Mouse (Mus musculus) Patski (cell line): ENCODE results near the gene Polq. TPM values are rescaled to one million over a fixed set of nuclear protein-coding genes. Genes with fewer than 3 reads are reported as not detected.
"Not testable (repeated sequence)": the region's sequence is repeated elsewhere in the genome, so short reads cannot be mapped to it uniquely, and the experiment has no call there.

ENCODE experiments used
- ATAC-seq: fragments of 100-300 bp; one replicate; pipeline ENCODE4 v1.8.0; 2021
- CTCF ChIA-PET: fragments of 350-600 bp; sonication (Branson Sonifier 250); formaldehyde crosslinking; loops from one replicate; lab custom pipeline; 2022; ENCODE audit warnings: inconsistent platforms; lab: Charles Lee
- POLR2A ChIA-PET: fragments of 350-600 bp; sonication (Branson Sonifier 250); formaldehyde crosslinking; loops from one replicate; lab custom pipeline; 2022; ENCODE audit warnings: antibody characterized with exemption, inconsistent platforms; lab: Charles Lee
- DNase-seq: peaks from one replicate; pipeline ENCODE4 v3.0.0-alpha.2; 2011; ENCODE audit warnings: low read depth, low spot score
- H3K27me3 ChIP-seq: fragments of 371-371 bp; one replicate; pipeline ENCODE4 v1.5.1; 2021
- CTCF ChIP-seq: fragments of 100-300 bp; IDR thresholded peaks from one replicate; pipeline ENCODE4 v1.5.1; 2021
- in situ Hi-C: fragments of 300-500 bp; cut with MboI; formaldehyde crosslinking; loops from 3 replicates; pipeline ENCODE4 v1.11.1; 2018; ENCODE audit warnings: low pct_unique_long_range_greater_than_20kb, mixed read lengths
- polyA plus RNA-seq: library from polyadenylated mRNA; unstranded; gene quantifications from one replicate; pipeline ENCODE4 v1.2.3, GENCODE M21; 2021

Gene Polq
- polyA plus RNA-seq, 1 experiment from 2014 or later: 3.8 TPM

DNA sequence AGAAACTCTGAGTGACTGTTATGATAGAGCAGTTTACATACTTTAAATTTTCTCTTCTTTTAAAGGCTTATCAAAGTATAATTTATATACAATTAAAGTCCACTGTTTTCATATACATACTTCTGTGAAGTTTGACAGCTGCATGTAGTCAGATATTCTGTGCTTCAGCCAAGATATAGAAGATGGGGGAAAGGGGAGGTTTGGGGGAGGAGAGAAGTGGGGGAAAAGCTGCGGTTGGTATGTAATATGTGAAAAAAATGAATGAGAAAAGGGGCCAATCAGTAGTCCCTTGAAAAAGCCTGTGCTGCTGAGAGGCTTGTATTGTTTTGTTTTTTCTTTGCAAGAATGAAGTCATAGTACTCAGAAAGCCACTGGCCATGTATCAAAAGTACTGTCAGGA, 78.1 kb downstream of the Polq start:
- in situ Hi-C loops: loop anchor here (10.0 kb wide), 1 partner anchor 585 kb away; no protein-coding TSS in a partner anchor
- H3K27me3 ChIP-seq: no peaks in the 10 kb centered on the region
- no peak for ATAC-seq
- ChIA-PET POLR2A (no interaction called here), CTCF (no interaction called here)
- DNase-seq: no peak
- no peak for TF ChIP-seq CTCF

DNA sequence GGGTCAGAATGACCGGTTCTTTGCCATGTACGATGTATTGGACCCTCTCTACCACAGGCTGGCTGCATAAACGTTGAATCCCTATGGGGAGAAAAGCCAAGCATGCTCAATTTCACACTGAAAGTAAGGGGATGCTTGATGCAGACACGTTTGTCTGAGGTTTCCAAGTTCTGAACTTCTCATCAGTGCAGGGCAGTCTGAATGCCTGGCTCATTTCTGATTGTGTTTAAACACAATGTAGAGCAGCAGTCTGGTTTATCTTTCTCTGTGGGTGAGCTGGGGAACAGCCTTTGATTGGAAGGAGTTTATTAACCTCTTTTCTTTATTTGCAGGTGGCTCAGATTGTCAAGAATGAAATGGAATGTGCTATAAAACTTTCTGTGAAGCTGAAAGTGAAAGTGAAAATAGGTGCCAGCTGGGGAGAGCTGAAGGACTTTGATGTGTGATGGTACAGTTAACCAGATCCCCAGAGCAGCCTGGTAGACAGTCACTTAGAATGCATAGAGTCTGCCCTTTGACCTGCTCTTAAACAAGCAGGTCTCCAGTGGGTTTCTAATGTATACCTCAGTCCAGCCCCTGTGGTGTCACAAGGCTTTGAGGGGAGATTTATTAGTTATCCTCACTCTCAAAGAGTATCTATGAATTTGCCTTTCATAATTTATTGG, 82.7 kb downstream of the Polq start:
- no peaks in the 10 kb centered on the region for H3K27me3 ChIP-seq
- in situ Hi-C loops: loop anchor here (10.0 kb wide), 1 partner anchor 580 kb away; no protein-coding TSS in a partner anchor
- ChIA-PET POLR2A (no interaction called here), CTCF (interaction anchor here (1.4 kb wide), 1 partner anchor 12 kb away, joined by 5 read pairs; no protein-coding TSS in a partner anchor)
- DNase-seq (no peak), ATAC-seq (no peak)
- TF ChIP-seq CTCF: no peak

DNA sequence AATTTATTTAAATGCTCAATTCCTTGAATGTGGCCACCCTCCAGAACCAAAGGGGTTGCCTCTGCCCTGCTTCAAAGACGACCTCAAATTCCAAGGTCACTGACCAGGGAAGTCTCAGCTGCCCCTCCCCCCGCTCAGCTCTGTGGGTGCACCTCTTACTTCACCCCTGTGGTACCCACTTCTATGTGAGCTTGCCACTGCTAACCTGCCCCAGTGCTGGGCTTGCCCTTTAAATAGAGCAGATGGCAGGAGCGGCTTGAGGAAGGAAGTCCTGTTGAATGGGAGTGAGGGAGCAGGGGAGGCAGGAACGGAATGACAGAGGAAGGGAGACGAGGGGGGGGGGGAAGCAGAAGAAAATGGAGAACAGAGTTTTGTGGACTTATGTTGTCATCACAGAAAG, 97.2 kb downstream of the Polq start:
- ATAC-seq (no peak), DNase-seq (no peak)
- CTCF ChIA-PET: interaction anchor here (0.9 to 1.4 kb wide), 3 partner anchors 13 to 575 kb away, joined by 3 to 8 read pairs (median 3); no protein-coding TSS in a partner anchor
- POLR2A ChIA-PET: no interaction called here
- no peak for TF ChIP-seq CTCF
- peaks cover 46% of the 10 kb centered on the region for H3K27me3 ChIP-seq
- in situ Hi-C loops: no loop called here

DNA sequence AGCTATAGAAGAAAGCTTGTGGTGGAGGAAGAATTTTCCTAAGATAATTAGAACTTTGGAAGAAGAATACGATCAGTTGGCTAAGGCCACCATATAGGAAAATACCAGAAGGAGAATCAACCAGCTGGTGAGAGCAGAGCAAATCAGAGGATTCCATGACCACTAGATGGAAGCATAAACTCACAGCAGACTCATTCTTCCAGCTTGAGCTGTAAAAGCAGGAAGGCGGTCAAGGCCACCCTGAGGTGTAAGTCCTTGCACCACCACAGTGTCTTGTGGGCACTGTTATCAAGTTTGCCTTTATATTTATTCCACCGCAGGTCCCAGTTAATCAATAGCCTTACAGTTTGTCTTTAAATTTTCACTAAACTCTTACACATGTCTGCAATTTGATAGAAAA, 97.7 kb downstream of the Polq start:
- peak; percentile 79 for TF ChIP-seq CTCF
- DNase-seq (no peak), ATAC-seq (peak; percentile 76)
- in situ Hi-C loops: no loop called here
- H3K27me3 ChIP-seq: peaks cover 49% of the 10 kb centered on the region
- ChIA-PET CTCF (interaction anchor here (0.9 to 1.2 kb wide), 3 partner anchors 10 to 575 kb away, joined by 3 to 8 read pairs (median 3); no protein-coding TSS in a partner anchor), POLR2A (no interaction called here)

DNA sequence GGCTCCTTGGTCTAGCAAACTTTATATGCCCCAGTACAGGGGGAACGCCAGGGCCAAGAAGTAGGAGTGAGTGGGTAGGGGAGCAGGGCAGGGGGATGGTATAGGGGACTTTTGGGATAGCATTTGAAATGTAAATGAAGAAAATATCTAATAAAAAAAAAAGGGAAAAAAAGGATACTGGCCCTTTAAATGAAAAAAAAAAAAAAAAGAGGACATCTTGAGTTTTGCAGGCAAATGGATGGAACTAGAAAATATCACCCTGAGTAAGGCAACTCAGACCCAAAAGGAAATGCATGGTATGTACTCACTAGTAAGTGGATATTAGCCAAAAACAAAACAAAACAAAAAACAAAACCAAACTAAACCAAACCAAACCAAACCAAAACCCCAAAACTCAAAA, 113.6 kb downstream of the Polq start:
- CTCF ChIA-PET, POLR2A ChIA-PET, ATAC-seq, in situ Hi-C loops, DNase-seq: not testable (repeated sequence)
- peaks cover 21% of the 10 kb centered on the region for H3K27me3 ChIP-seq

Other genes with a start within 250 kb of the Polq start
- gene Slc15a2, start 226.8 kb upstream of the Polq start, polyA plus RNA-seq: 0.30 TPM
- gene Iqcb1, start 183.4 kb upstream of the Polq start, polyA plus RNA-seq: 26.0 TPM
- gene Eaf2, start 136.8 kb upstream of the Polq start, polyA plus RNA-seq: 1.7 TPM
- gene Golgb1, start 136.6 kb upstream of the Polq start, polyA plus RNA-seq: 47.0 TPM
- gene Hcls1, start 76.8 kb upstream of the Polq start, polyA plus RNA-seq: not detected
- 0.01 TPM for gene Fbxo40, start 21.3 kb upstream of the Polq start, polyA plus RNA-seq